Mouse (Mus musculus) heart, embryonic 13.5 days (tissue): ENCODE measurements around the gene Ffar3. TPM values are rescaled to one million over a fixed set of nuclear protein-coding genes. Genes with fewer than 3 reads are reported as not detected.

Source experiments
- ATAC-seq: fragments of 200-750 bp; cut with Nextera tagmentation; 2 replicates; pipeline ENCODE4 v1.8.0; 2017; ENCODE audit warnings: moderate TSS enrichment; ENCODE audit not compliant: insufficient number of reproducible peaks, low FRiP score, low TSS enrichment; ENCODE audit errors: extremely low read depth
- H3K27ac ChIP-seq: fragments of 300-500 bp; sonication (generic); replicated peaks from 2 replicates; pipeline ENCODE4 v1.5.1; 2015; ENCODE audit warnings: moderate library complexity, mild to moderate bottlenecking, inconsistent platforms
- H3K27me3 ChIP-seq: fragments of 300-500 bp; sonication (generic); replicated peaks from 2 replicates; pipeline ENCODE4 v1.6.1; 2015; ENCODE audit warnings: mild to moderate bottlenecking, inconsistent platforms
- H3K36me3 ChIP-seq: fragments of 300-500 bp; sonication (generic); 2 replicates; pipeline ENCODE4 v1.6.1; 2015; ENCODE audit warnings: mild to moderate bottlenecking, inconsistent platforms
- H3K4me1 ChIP-seq: fragments of 300-500 bp; sonication (generic); 2 replicates; pipeline ENCODE4 v1.6.1; 2015; ENCODE audit warnings: inconsistent platforms
- H3K4me2 ChIP-seq: fragments of 300-500 bp; sonication (generic); 2 replicates; pipeline ENCODE4 v1.6.1; 2015; ENCODE audit warnings: inconsistent platforms, mild to moderate bottlenecking, moderate library complexity
- H3K4me3 ChIP-seq: fragments of 300-500 bp; sonication (generic); 2 replicates; pipeline ENCODE4 v1.5.1; 2015; ENCODE audit warnings: moderate library complexity, mild to moderate bottlenecking, inconsistent platforms
- H3K9ac ChIP-seq: fragments of 300-500 bp; sonication (generic); 2 replicates; pipeline ENCODE4 v1.6.1; 2015; ENCODE audit warnings: inconsistent platforms, mild to moderate bottlenecking, moderate library complexity
- H3K9me3 ChIP-seq: fragments of 300-500 bp; sonication (generic); 2 replicates; pipeline ENCODE4 v1.6.1; 2016; ENCODE audit warnings: inconsistent platforms
- WGBS: fragments of 180-500 bp; shearing (Covaris S2); methylation state at CpG from one replicate; pipeline ENCODE4 v1.1.7; 2015; ENCODE audit warnings: mixed read lengths; 5-methylcytosine and 5-hydroxymethylcytosine counted together
- polyA plus RNA-seq: library from polyadenylated mRNA; unstranded; fragments of >200 nt; fragmentation: Nextera tagmentation; extraction: Ambion mirVana; gene quantifications from 2 replicates; pipeline ENCODE4 v1.2.1, GENCODE M21; 2015

Gene Ffar3
- polyA plus RNA-seq, 1 experiment from 2014 or later: not detected

DNA sequence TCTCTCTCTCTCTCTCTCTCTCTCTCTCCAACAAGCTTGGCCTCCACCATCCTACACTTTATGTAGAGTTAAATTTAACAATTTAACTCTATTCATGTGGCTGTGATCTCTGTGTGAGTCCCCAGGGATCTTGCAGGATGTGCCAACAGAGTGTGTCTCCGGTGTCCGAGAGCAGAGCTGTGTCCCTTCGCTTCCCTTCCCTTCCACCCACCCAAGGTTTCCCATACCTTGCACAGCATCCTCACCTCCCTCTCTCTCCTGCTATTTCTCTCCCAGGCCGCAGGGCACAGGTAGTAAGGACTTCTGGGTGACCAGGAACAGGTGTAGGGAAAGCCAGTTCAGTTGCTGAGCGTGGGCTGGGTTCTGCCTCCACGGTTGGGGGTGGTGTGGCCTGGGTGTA, 23.0 kb upstream of the Ffar3 start:
- Histone ChIP-seq H3K27me3 (peaks cover 19% of the 10 kb centered on the region; the same call in 1 of the 2 replicates), H3K4me3 (no peak overlapping the region), H3K27ac (no peak overlapping the region), H3K36me3 (no peaks in the 10 kb centered on the region), H3K9me3 (no peaks in the 10 kb centered on the region), H3K4me2 (no peak overlapping the region), H3K4me1 (no peaks in the 10 kb centered on the region), H3K9ac (no peak overlapping the region)
- no peak for ATAC-seq
- WGBS: 72% methylated on average over 6 of the region's 6 CpGs

DNA sequence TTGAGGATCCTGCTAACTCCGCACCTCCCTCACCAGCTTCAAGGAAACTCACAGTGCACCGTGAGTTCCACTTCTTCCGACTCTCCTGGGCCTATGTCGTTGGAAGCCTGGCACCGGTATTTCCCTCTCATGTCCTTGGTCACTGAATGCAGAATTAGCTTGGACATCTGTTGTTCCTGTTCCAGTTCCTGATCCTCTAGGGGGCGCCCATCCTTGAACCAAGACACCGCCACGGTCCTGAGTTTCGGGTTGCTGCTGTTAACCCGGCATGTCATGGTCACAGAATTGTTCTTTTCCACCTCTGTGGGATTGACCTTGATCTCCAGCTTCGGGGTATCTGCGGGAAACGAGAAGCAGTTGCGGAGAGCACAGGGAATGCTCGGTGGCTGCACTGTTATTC, 17.1 kb upstream of the Ffar3 start:
- H3K4me2 ChIP-seq: peak overlapping the region; percentile 53
- H3K9me3 ChIP-seq: no peaks in the 10 kb centered on the region
- peak overlapping the region; percentile 20; the same call in 1 of the 2 replicates for H3K4me3 ChIP-seq
- 17% methylated on average over 15 of the region's 15 CpGs for WGBS
- no peaks in the 10 kb centered on the region for H3K4me1 ChIP-seq
- H3K27me3 ChIP-seq: peaks cover 41% of the 10 kb centered on the region
- H3K9ac ChIP-seq: no peak overlapping the region
- no peaks in the 10 kb centered on the region for H3K36me3 ChIP-seq
- ATAC-seq: no peak
- H3K27ac ChIP-seq: no peak overlapping the region

DNA sequence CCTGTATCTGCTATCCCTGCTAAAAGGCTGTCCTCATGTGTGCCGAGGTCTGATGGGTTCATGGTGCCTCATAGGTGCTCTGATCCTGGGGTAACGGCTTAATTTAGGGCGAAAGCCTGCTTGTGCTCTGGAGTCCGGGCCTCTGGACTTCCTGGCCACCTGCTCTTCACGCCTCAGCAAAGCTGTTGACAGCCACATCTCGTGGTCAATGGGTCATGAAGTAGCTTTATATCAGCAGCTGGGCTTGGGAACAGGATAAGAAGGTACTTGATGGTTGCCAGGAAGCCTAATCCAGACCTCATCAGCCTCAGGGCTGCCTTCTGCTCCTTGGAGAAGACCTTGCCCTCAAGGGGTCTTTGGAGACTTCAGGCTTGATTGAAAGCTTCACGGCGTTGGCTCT, 7.4 kb upstream of the Ffar3 start:
- no peaks in the 10 kb centered on the region for H3K36me3 ChIP-seq
- WGBS: 42% methylated on average over 8 of the region's 8 CpGs
- no peak overlapping the region for H3K4me3 ChIP-seq
- no peak for ATAC-seq
- no peak overlapping the region for H3K9ac ChIP-seq
- H3K27me3 ChIP-seq: peaks cover 77% of the 10 kb centered on the region
- no peak overlapping the region for H3K4me2 ChIP-seq
- H3K9me3 ChIP-seq: no peaks in the 10 kb centered on the region
- H3K27ac ChIP-seq: no peak overlapping the region
- peaks cover 11% of the 10 kb centered on the region; the same call in 1 of the 2 replicates for H3K4me1 ChIP-seq

DNA sequence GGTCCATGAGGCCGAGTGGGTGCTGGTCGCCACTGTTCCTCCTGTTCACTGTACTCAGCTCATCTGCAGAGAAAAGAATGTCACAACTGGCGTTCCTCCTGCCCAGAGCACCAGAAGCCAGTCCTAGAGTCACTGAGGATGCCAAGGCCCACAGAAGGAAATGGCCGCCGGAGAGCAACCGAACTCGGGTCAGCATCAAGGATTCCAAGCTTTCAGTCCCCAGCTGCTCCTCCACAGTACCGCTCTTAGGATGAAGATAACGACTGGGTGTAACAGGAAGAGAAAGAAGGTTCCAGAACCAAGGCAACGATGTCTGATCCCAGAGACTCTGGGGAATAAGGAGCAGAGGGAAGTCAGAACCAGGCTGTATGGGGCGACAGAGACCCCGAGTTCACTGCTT, 5.5 kb upstream of the Ffar3 start, which contains the start of gene Ffar1:
Gene Ffar1 (minus strand): TSS at position 101 of the 400 bp plus-strand sequence.
- H3K9ac ChIP-seq: no peak within 1 kb of the TSS
- no peak within 1 kb of the TSS for H3K4me2 ChIP-seq
- no peak within 1 kb of the TSS for H3K4me3 ChIP-seq
- H3K4me1 ChIP-seq: peaks cover 11% of the 10 kb centered on the region; the same call in 1 of the 2 replicates
- no peak for ATAC-seq
- no peaks in the 10 kb centered on the region for H3K9me3 ChIP-seq
- WGBS: 73% methylated on average over 12 of the region's 12 CpGs
- H3K27ac ChIP-seq: no peak within 1 kb of the TSS
- peaks cover 73% of the 10 kb centered on the region for H3K27me3 ChIP-seq
- H3K36me3 ChIP-seq: no peaks in the 10 kb centered on the region

DNA sequence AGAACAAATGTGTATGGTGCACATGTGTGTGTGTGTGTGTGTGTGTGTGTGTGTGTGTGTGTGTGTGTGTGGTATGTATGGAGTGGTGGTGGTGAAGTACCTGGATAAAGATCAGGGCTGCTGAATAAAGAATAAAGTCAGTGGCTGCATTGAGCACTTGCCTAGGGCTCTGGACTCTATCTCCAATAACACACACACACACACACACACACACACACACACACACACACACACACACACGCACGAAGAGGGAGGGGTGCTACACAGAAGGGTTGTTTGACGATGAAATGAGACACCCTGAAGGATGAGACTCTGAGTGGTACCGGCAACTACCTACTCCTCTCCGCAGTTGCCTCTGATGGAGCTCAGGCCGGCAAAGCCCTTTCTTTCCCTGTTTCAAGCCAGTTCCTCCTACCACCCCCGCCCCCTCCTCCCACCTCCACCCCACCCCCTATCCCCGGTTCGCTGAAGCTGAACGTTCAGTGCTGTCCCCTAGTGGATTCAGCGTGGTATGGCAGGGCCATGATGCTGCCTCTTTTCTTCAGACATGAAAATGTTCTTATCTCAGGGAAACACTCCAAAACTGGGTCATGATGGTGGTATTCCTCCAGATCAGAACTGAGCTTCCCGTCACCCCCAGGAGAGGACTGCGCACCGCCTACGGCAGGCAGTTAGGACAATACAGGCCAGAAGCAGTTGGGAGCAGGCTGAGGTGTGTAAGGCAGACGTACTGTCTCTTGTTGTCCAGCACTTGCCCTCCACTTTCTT, 3.8 kb upstream of the Ffar3 start:
- H3K9me3 ChIP-seq: no peaks in the 10 kb centered on the region
- H3K36me3 ChIP-seq: no peaks in the 10 kb centered on the region
- peak overlapping the region; percentile 60 for H3K4me2 ChIP-seq
- WGBS: 7% methylated on average over 15 of the region's 16 CpGs
- H3K4me3 ChIP-seq: peak overlapping the region; percentile 26
- H3K27ac ChIP-seq: no peak overlapping the region
- ATAC-seq: no peak
- peaks cover 74% of the 10 kb centered on the region for H3K27me3 ChIP-seq
- 0 out of 2 replicates have a peak overlapping the region, but pooled peaks have one; percentile 37 for H3K9ac ChIP-seq
- H3K4me1 ChIP-seq: peaks cover 13% of the 10 kb centered on the region; the same call in 1 of the 2 replicates

DNA sequence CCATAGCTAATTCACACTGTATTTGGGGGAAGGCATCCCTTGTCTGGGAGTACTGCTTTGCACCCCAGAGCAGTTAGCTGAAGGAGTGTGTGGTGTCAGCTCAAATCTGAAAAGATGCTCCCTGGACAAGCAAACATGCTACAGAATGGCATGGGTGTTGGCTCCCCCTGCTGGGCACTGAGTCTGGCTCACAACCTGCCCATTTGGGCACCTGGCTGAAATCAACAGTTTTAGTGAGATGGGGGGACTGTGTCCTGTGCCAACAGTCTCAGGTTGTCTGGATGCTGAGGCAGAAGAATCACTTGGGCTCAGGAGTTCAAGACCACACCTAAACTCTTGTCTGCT, 3.3 kb upstream of the Ffar3 start:
- peaks cover 69% of the 10 kb centered on the region for H3K27me3 ChIP-seq
- peak overlapping the region; percentile 60; the same call in 1 of the 2 replicates for H3K4me2 ChIP-seq

DNA sequence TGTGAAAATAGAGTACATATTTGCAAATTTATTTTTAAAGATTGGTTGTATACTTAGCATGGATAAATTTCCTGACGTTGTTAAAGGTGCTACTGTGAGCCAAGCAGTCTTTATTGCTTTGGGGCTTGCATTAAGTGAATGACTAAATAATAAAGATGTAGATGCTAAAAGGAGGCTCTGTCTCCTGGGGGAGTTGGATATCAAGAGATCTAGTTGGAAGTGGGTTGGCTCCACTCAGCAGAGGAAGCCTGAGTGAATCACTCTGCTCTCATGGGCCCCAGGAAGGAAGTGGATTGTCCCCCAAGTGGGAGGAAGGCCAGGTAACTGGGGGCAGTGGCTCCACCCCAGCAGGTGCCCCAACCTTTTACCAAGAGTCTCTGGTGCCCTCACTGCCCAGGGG, 1.8 kb upstream of the Ffar3 start:
- Histone ChIP-seq H3K9ac (no peak overlapping the region), H3K27ac (no peak overlapping the region), H3K4me3 (no peak overlapping the region), H3K27me3 (peaks cover 63% of the 10 kb centered on the region), H3K36me3 (no peaks in the 10 kb centered on the region), H3K4me2 (no peak overlapping the region), H3K4me1 (peaks cover 11% of the 10 kb centered on the region; the same call in 1 of the 2 replicates), H3K9me3 (no peaks in the 10 kb centered on the region)
- no peak for ATAC-seq
- WGBS: 73% methylated on average over 1 of the region's 1 CpGs

More for the DNA sequence above, 3.3 kb upstream of the Ffar3 start:
- no peaks in the 10 kb centered on the region for H3K36me3 ChIP-seq
- H3K4me3 ChIP-seq: no peak overlapping the region
- ATAC-seq: no peak
- H3K4me1 ChIP-seq: peaks cover 17% of the 10 kb centered on the region; the same call in 1 of the 2 replicates
- H3K9ac ChIP-seq: no peak overlapping the region
- H3K27ac ChIP-seq: no peak overlapping the region
- no peaks in the 10 kb centered on the region for H3K9me3 ChIP-seq

DNA sequence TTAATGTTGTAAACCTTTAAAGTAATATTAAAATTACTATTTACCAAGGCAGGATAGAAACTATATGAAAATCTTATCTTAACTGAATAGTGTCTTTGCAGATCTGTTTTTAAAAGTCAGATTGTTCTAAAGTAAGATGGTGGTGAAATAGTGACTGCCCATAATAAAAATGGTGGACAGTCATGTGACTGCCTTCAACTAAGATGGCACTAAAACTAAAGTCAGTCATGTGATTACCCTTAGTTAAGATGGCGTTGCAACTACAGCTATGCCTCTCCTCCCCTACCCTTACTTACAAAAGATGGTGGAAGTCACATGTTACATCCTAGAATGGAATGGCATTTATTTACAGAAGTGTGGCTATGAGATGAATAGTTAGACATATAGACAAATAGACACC, 4.6 kb downstream of the Ffar3 start:
- no peak overlapping the region for H3K9ac ChIP-seq
- 86% methylated on average over 1 of the region's 1 CpGs for WGBS
- H3K36me3 ChIP-seq: no peaks in the 10 kb centered on the region
- H3K9me3 ChIP-seq: no peaks in the 10 kb centered on the region
- H3K4me2 ChIP-seq: no peak overlapping the region
- ATAC-seq: no peak
- no peak overlapping the region for H3K27ac ChIP-seq
- H3K4me1 ChIP-seq: peaks cover 6% of the 10 kb centered on the region; the same call in 1 of the 2 replicates
- H3K4me3 ChIP-seq: no peak overlapping the region
- peaks cover 20% of the 10 kb centered on the region for H3K27me3 ChIP-seq

DNA sequence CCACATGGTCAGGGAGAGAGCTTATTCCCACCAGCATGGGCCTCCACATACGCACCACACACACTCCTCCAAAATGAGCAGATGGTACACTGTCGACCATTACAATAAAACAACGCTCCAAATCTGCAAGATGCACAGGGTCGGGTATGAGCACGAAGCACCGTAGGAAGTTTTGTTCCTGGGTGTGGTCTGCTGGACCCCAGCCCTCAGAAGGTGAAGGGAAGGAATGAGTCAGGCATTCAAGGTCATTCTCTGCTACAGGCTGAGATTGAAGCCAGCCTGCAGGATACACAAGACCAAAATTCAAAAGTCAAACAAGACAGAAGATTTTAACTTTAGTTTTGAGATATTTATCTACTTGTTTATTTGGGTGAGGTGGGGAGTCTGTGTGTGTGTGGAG, 8.0 kb downstream of the Ffar3 start:
- no peak overlapping the region for H3K27ac ChIP-seq
- ATAC-seq: no peak
- H3K4me1 ChIP-seq: 0 out of 2 replicates have a peak, but pooled peaks cover 5% of the 10 kb centered on the region
- WGBS: 62% methylated on average over 6 of the region's 6 CpGs
- no peaks in the 10 kb centered on the region for H3K36me3 ChIP-seq
- H3K4me2 ChIP-seq: no peak overlapping the region
- H3K4me3 ChIP-seq: no peak overlapping the region
- no peak overlapping the region for H3K9ac ChIP-seq
- no peaks in the 10 kb centered on the region for H3K27me3 ChIP-seq
- H3K9me3 ChIP-seq: no peaks in the 10 kb centered on the region

DNA sequence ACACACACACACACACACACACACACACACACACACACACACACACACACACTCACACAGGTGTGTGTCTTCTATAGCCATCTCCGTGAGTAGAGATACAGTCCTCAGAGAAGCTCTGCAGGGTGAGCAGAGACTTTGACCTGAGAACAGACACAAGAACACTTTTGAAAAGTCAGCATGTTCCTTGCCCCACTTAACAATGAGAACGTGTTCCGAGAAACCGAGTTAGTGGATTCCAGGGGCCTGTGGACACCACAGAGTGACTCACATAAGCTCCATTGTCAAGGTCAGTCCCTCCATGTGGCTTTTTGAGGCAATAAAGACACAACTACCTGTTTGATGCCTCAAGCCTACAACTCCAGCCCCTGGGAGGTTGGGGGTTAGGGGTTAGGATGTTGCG, 8.6 kb downstream of the Ffar3 start:
- Histone ChIP-seq H3K9me3 (no peaks in the 10 kb centered on the region), H3K9ac (no peak overlapping the region), H3K27me3 (no peaks in the 10 kb centered on the region), H3K36me3 (no peaks in the 10 kb centered on the region), H3K27ac (no peak overlapping the region), H3K4me3 (no peak overlapping the region), H3K4me2 (no peak overlapping the region), H3K4me1 (0 out of 2 replicates have a peak, but pooled peaks cover 5% of the 10 kb centered on the region)
- no peak for ATAC-seq
- 61% methylated on average over 5 of the region's 5 CpGs for WGBS

DNA sequence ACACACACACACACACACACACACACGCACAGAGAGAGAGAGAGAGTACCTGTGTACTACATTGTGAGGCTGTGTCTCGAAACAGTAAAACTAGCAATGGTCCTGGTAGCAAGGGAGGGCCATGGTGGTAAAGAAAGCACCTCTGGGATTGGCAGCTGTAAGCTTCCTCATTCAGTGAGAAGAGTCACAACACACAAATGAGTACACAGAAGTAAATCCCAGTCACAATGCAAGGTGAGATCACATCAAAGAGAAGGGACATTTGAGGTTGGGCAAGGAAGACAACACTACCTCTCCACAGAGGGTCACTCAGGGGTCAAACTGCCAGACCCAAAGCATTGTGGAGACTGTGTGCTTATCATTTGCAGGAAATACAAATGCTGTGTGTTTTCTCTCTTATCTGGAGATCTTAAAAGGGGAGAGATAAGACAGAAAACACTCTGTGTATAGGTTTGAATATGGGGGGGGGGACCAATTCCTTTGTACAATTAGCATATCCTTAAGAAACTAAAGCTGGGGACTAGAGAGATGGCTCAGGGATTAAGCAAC, 9.4 kb downstream of the Ffar3 start:
- WGBS: 53% methylated on average over 2 of the region's 2 CpGs
- no peak for ATAC-seq
- no peaks in the 10 kb centered on the region for H3K9me3 ChIP-seq
- H3K4me2 ChIP-seq: no peak overlapping the region
- no peak overlapping the region for H3K9ac ChIP-seq
- H3K27ac ChIP-seq: no peak overlapping the region
- no peaks in the 10 kb centered on the region for H3K36me3 ChIP-seq
- 0 out of 2 replicates have a peak, but pooled peaks cover 5% of the 10 kb centered on the region for H3K4me1 ChIP-seq
- no peaks in the 10 kb centered on the region for H3K27me3 ChIP-seq
- H3K4me3 ChIP-seq: no peak overlapping the region
